Mouse (Mus musculus): ENCODE measurements around the gene Cfap58.

DNA sequence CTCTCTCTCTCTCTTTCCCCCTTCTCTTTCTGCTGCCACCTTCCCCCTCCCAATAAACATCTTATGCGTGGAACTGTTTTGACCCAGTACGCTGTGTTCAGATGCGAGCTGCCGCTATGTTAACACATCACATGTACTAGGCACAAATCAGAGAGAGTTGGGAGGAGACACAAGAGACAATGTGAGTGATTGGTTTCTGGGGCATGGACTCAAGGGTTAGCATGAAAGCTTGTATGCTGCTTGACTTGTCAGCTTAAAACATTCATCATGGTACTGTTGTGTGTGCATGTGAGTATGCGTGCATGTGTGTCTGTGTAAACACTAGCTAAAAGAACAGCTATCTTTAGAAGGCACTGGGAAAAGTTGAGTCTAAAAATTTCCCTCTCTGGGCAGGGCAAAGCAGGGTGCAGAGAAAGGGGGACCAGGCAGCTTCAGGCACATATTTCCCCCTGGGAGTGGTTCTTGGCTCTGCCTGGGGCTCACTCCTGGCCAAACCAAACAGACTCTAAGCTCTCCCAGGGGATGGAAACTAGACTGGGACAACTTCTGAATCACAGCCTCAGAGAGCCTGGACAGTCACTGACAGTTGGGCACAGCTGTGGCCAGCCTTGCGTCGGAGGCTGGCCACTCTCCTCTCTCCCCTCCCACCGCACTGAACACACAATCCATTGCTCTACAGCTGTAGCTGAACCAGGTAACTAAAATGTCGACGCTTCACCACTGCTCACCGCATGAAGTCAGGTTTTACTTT, 45.7 kb upstream of the Cfap58 start:
- TF ChIP-seq CTCF (IDR thresholded peaks at IDR 0.05; ENCODE audit: control insufficient read depth, insufficient read depth, insufficient read length) (no peak), CEBPB (IDR thresholded peaks at IDR 0.05; ENCODE audit: low read depth) (no peak), MYOD1 (IDR thresholded peaks at IDR 0.05; ENCODE audit: control insufficient read depth, insufficient read length, low read depth) (peak; percentile 95)

Measured in C2C12 (cell line).